Mouse (Mus musculus): ENCODE measurements around the gene 2300002M23Rik. TPM values are rescaled to one million over a fixed set of nuclear protein-coding genes. Genes with fewer than 3 reads are reported as not detected.

2300002M23Rik gene
- total RNA-seq (2021): not detected
- long read RNA-seq, experiment 1: 0 reads
- long read RNA-seq, experiment 2: 0 reads

- DNase-seq: no peak
Measured at GRCm38 (mm10) chr17:35567150-35567549, at the start of gene 2300002M23Rik. Gene 2300002M23Rik (plus strand): TSS chr17:35567450.

GRCm38 (mm10) chr17:35517526-35517925 lies 49.7 kb upstream of the 2300002M23Rik start:
- no peak for DNase-seq

GRCm38 (mm10) chr17:35524354-35524753 lies 42.9 kb upstream of the 2300002M23Rik start:
- DNase-seq: no peak

- DNase-seq: no peak
Measured at GRCm38 (mm10) chr17:35526644-35527043, 40.6 kb upstream of the 2300002M23Rik start.

- no peak for DNase-seq
Measured at GRCm38 (mm10) chr17:35532360-35532759, 34.9 kb upstream of the 2300002M23Rik start.

- no peak for DNase-seq
Measured at GRCm38 (mm10) chr17:35532901-35533300, 34.3 kb upstream of the 2300002M23Rik start, which contains the start of gene Psors1c2. Gene Psors1c2 (plus strand): TSS chr17:35533201.

GRCm38 (mm10) chr17:35534343-35534742 lies 32.9 kb upstream of the 2300002M23Rik start:
- DNase-seq: peak; percentile 37

GRCm38 (mm10) chr17:35537421-35537820 lies 29.8 kb upstream of the 2300002M23Rik start:
- DNase-seq: no peak

GRCm38 (mm10) chr17:35538476-35538875 lies 28.8 kb upstream of the 2300002M23Rik start:
- DNase-seq: no peak

GRCm38 (mm10) chr17:35539540-35539939 lies 27.7 kb upstream of the 2300002M23Rik start:
- DNase-seq: no peak

GRCm38 (mm10) chr17:35542761-35543411 lies 24.4 kb upstream of the 2300002M23Rik start:
- no peak for DNase-seq

GRCm38 (mm10) chr17:35543412-35543861 lies 23.8 kb upstream of the 2300002M23Rik start:
- DNase-seq: no peak

- DNase-seq: no peak
Measured at GRCm38 (mm10) chr17:35544001-35544400, 23.2 kb upstream of the 2300002M23Rik start.

- DNase-seq: no peak
Measured at GRCm38 (mm10) chr17:35544680-35545079, 22.6 kb upstream of the 2300002M23Rik start.

GRCm38 (mm10) chr17:35547465-35547864 lies 19.8 kb upstream of the 2300002M23Rik start:
- DNase-seq: no peak

GRCm38 (mm10) chr17:35548636-35549035 lies 18.6 kb upstream of the 2300002M23Rik start:
- DNase-seq: no peak

- DNase-seq: peak; percentile 69
Measured at GRCm38 (mm10) chr17:35549437-35550142, 17.7 kb upstream of the 2300002M23Rik start.

- no peak for DNase-seq
Measured at GRCm38 (mm10) chr17:35550143-35550494, 17.1 kb upstream of the 2300002M23Rik start.

GRCm38 (mm10) chr17:35550871-35551270 lies 16.4 kb upstream of the 2300002M23Rik start:
- no peak for DNase-seq

GRCm38 (mm10) chr17:35551881-35552414 lies 15.3 kb upstream of the 2300002M23Rik start, which contains the start of gene Cdsn:
Gene Cdsn (plus strand): TSS chr17:35552128.
- no peak for DNase-seq

GRCm38 (mm10) chr17:35554321-35554720 lies 12.9 kb upstream of the 2300002M23Rik start:
- DNase-seq: no peak

- DNase-seq: no peak
Measured at GRCm38 (mm10) chr17:35554761-35555397, 12.4 kb upstream of the 2300002M23Rik start.
